Mouse (Mus musculus) hindlimb bud, embryonic 11.5 days (tissue): Measurements from ENCODE around the gene 2310034G01Rik.

Source experiments
- DNase-seq: peaks from one replicate; pipeline ENCODE4 v3.0.0-alpha.2; 2012; ENCODE audit warnings: low read depth, low spot score; ENCODE audit errors: extremely low spot score

Gene 2310034G01Rik

DNA sequence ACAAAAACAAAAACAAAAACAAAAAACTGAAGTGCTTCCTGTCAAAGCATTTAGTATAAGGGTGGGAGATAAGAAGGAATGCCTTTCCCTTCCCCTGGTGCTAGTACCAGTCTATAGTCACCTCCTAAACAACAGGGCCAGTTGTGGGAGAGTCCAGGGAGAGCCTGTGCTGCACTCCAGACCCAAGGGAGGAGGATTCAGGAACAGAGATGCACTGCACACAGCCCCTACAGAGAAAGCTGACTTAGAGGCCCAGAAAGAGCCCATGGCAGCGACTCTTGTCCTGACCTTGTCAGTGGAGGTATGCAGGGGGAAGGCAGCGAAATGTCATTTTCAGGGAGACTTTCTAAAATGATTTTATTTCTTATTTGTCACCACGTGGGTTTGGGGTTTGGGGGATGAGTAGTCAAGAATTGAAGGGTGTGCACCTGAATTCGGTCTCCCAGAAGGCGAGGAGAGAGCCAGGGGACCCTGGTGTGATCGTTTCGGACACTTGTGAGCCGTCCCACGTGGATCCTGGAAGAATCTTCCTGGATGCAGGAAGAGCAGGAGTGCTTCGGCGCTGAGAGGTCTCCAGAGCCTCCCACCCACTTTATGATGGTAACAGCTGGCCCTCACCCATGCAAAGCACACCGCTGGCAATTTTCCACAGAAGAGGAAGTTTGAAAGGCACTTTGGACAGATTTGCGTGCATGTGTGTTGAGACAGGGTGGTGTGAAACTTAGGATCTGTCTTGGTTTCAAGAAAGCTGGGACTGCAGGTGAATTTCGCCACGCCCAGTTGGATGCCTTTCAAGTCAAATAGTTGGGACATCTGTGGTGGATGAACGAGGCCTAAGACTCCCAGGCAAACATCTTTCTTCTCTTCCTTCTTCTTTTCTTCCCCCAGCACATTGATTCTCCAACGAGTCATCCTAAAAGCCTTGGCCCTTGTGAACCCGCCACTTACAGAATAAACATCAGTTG, 46.6 kb downstream of the 2310034G01Rik start:
- no peak for DNase-seq

DNA sequence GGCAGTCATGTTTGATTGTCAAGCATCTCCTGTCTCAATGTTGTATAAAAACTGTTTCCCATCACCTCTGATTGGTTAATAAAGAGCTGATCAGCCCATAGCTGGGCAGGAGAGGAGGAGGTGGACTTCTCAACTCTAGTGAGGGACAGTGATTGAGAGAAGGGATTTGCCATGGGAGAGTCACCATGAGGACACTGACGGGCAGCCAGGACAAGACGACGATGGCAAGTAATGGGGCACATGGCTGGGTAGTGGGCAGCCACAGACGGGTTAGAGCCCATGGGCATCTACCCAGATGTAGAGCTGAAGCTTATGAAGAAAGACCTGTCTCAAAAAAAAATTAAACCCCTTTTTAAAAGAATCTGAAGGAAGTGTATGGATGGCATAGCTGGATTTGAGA, 47.6 kb downstream of the 2310034G01Rik start:
- DNase-seq: no peak

DNA sequence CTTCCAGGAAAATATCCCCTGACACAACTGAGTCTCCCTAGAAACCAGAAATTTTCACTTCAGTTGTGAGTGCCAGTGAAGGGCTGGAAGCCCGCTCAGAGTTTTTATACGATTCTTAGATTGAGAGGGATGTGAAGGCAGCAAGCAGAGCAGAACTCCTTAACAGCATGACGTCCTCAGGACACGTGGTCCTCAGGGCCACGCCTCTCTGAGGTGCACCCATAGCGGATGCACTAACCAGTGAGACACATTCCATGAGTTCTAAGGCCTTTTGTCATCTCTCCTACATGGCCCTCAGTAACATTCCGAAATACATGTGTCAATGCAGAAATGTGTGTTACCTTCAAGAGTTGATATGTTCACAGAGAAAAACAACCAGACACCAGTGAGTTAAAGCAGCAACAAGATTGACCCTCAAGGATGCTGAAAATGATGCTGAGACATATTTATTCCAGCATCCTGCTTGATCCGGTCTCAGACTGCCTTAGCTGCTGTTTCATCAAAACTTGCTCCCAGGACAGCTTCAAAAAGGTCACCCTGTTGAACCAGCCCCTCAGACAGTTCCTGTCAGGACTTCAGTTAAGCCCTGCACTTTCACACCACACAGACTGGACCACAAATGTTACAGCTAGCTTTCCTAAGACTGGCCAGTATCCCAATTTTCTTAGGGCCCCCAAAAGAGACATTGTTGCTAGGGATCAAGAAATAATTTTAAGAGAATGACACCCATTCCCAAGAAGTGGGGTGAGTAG, 49.6 kb downstream of the 2310034G01Rik start:
- DNase-seq: no peak
